Mouse (Mus musculus): ENCODE data around the gene Olfr1274-ps.
"Not testable (repeated sequence)": the region's sequence is repeated elsewhere in the genome, so short reads cannot be mapped to it uniquely, and the experiment has no call there.

Olfr1274-ps gene

DNA sequence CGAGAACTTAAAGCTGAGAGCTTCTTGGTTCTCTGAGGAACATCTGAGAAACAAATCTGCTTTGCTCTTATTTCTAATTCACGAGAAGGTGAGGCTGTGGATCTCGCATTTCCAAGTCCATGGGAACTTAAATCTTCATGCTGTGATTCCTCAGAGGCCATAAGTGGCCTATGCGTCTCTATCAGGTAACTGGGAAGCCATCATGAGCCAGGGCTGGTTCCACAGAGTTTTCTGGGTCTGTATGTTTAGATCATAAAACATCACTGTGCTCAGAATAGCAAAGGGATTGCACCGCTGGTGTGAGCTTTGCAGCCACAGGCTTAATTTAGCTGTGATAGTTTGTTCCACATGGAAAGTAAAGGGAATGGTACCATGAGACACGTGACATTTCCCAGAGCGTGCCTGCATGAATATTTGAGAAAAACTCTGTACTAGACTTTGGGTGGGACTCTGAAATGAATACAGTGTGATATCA, at the start of gene Olfr1274-ps:
Olfr1274-ps (plus strand) TSS at position 51 of the 475 bp plus-strand sequence.
- not testable (repeated sequence) for DNase-seq

DNA sequence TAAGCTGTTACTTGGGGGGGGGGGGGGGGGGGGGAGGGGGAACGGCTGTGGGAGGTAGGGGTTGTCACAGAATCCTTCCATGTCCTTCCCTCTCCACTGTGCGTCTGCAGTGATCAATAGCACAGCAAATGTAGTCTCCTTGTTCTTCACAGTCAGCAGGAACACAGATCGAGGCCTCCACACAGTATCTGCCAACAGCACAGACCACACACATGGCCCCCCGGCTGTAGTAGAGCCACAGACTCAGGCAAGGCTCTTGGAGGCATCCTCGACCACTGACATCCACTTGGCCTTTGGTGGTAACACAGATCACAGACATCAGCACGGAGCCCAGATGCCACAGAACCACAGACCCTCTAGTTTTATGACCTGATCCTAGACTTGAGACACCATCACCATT, 47.4 kb upstream of the Olfr1274-ps start:
- DNase-seq = not testable (repeated sequence)

DNA sequence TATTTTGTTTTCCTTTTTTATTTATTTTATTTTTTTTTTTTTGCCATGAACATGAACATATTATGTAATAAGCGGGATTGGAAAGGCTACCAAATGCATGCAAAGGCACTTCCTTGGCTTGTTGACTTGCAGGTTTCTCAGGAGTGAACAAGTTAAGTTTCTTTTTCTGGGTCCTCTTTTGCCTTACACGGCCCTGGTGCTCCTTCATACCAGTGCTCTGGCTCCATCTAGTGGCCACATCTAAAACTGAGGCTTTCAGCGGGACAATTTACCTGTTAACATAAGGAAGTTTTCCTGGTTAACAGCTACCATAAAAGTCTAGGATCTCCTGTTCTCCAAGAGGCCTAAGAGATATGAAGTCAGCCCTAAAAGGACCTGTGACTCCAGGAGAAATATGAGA, 46.9 kb upstream of the Olfr1274-ps start:
- DNase-seq = not testable (repeated sequence)

DNA sequence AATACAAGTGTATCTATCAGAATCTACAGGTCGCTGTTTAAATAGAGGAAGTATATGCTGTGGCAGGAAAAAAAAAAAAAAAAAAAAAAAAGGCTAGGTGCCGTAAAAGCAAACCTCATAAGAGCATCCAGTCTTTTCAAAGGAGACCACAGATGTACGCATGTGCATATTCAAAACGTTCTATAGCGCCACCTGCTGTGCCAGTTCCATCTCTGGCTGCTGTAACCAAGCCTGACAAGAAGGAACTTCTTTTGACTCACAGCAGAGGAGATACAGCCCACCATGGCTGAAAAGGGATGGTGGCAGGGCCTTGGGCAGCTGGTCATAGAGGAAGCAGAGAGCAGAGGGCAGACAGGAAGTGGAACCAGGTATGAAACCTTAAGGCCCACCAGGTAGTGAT, 39.3 kb upstream of the Olfr1274-ps start:
- DNase-seq = not testable (repeated sequence)

DNA sequence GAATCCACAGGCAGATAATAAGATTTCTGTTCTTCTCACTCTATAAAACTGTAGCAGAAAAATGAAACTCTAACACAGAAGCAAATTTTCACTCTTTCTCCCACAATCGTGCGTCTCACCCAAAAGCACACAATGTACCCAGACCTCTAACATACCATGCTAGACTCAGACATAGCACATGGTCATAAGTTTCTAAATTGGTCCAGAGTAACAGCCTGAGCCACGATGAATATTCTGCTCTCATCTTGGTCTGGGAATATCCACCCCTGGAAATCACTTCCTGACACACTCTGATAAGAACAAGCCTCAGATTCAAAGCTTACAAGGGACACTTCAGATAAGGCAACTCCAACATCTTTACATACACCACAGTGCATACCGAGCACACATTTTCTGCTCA, 38.3 kb upstream of the Olfr1274-ps start:
- DNase-seq = not testable (repeated sequence)

DNA sequence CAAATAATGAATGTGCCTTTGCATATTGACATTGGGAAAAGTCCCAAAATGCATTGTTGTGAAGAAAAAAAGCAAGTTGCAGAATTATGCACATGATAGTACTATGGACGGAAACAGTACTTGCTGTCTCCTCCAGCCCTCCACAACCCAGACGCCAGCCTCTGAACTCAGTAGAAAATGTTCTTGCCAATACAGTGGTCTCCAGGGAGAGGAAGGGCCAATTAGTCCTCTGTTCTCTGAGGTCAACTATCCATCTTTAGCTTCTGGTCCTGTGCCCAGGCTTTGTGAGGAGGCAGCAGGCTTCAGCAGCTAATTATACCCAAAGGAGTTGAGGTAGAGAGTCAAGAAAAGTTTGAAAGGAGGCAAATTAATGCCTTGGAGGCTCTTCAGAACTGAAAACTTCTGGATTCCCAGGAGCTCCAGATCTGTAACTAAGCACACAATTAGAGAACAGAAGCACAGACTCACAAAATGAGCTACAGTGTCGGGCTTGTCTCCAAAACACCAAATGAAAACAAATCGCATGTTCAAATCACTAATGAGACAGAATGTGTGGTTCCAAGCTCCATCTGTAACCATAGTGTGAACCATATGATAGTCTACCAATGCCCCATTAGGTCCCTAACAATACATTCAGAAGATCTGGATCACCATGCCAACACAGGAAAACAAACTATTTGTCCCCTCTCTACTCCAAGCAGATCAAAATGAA, 15.8 kb downstream of the Olfr1274-ps start:
- DNase-seq = peak; percentile 5

DNA sequence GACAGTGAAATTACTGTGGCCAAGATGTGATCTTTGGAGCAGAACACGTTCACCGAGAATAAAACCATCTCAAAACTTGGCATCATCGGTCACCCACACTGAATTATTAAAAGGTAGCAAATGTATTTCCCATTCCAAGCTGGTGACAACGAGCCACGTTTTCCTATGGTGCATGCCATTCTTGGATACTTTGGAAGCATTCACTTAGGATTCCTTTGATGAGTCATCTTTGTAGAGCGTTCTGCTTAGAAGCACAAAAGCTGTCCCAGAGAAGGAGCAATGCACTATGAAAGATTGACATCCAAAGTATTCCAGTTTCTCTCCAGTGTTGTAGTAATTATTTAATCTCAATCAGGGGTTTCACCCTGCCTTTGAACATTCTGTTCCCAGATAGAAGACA, 23.8 kb downstream of the Olfr1274-ps start:
- not testable (repeated sequence) for DNase-seq

DNA sequence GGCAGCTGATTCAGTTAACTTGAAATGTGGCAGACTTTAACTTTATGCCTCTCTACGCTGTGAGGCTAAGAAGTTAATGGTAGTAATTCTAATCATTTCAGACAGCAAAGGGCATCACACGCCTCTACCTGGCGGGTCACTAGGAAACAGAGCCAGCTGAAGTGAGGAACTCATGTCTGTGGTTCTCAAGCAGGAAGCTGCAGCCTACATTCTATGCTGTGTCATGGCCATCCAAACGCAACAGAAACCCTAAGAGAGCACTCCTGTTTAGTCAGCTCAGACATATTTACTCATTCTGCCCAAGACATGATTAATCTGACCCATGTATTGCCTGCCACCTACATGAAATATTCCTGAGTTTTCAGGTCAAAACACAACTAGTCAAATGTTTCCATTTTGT, 26.5 kb downstream of the Olfr1274-ps start:
- not testable (repeated sequence) for DNase-seq

DNA sequence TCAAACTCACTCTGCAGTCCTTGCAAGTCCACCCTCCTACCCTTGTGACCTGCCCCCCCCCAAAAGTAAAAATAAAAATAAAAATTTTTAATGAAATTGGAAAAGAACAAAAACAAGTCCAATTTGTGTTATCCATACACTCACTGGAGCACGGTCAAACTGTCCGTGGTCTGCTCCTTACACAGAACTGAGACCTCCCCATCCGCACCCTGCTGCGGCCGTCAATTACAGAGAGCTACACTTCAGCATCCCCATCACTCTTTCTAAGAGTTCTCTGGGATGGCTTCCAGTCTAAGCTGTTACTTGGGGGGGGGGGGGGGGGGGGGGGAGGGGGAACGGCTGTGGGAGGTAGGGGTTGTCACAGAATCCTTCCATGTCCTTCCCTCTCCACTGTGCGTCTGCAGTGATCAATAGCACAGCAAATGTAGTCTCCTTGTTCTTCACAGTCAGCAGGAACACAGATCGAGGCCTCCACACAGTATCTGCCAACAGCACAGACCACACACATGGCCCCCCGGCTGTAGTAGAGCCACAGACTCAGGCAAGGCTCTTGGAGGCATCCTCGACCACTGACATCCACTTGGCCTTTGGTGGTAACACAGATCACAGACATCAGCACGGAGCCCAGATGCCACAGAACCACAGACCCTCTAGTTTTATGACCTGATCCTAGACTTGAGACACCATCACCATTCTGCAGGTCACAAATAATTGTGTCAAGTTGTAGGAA, 30.7 kb downstream of the Olfr1274-ps start:
- not testable (repeated sequence) for DNase-seq

DNA sequence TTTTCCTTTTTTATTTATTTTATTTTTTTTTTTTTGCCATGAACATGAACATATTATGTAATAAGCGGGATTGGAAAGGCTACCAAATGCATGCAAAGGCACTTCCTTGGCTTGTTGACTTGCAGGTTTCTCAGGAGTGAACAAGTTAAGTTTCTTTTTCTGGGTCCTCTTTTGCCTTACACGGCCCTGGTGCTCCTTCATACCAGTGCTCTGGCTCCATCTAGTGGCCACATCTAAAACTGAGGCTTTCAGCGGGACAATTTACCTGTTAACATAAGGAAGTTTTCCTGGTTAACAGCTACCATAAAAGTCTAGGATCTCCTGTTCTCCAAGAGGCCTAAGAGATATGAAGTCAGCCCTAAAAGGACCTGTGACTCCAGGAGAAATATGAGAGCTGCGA, 31.3 kb downstream of the Olfr1274-ps start:
- not testable (repeated sequence) for DNase-seq

DNA sequence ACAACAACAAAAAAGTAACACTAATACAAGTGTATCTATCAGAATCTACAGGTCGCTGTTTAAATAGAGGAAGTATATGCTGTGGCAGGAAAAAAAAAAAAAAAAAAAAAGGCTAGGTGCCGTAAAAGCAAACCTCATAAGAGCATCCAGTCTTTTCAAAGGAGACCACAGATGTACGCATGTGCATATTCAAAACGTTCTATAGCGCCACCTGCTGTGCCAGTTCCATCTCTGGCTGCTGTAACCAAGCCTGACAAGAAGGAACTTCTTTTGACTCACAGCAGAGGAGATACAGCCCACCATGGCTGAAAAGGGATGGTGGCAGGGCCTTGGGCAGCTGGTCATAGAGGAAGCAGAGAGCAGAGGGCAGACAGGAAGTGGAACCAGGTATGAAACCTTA, 39.0 kb downstream of the Olfr1274-ps start:
- DNase-seq = not testable (repeated sequence)

DNA sequence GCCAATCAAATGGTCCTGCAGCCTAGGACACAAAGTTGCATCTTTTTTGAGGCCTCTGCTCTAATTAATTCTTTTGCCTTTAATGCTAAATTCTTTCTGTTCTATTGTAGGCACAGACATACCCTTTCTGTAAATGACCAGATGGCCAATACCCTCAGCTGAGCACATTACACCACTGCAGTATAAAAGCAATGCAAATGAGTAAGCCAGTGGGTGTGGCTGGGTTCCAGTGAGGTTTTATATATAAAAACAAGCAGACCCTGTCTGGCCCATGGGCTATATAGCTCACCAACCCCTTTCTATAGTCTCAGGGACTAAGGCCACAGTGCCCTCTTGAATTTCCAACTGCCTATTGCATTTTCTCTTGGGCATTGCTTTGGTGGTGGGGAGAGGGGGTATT, 41.7 kb downstream of the Olfr1274-ps start:
- DNase-seq = not testable (repeated sequence)

DNA sequence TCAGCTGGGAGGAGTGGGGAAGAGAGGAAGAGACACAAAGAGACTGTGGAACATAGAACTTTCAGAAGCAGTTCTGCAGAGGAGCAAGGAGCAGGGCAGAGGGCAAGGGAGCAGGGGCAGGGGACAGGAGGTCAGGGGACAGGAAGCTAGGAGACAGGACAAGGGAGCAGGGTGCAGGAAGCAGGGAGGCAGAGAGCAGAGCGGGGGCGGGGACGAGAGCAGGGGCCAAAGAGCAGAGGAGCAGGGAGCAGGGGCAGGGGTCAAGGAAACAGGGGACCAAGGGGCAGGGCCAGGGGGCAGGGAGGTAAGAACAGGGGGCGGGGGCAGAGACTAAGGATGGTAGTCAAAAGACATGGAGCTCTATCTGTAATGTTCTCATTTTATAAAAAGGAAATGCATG, 43.3 kb downstream of the Olfr1274-ps start:
- peak; percentile 14 for DNase-seq

DNA sequence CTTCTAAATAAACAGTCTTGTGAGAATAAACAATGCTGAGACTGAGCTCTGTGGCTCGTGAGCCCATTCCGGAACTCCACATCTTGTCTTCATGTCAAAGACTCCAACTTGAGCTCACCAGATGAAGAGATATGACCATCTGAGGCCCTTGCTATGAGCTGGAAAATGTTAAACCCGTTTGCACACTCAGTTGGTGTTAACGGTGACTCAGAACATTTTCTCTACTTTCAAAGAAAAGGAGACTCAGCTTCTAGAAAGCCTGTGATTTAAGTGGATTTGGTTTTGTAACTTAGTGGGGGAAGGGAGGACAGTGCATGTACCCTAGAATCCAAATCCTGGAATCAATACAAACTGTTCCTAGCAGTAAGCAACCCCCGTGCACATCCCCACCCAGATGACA, 45.3 kb downstream of the Olfr1274-ps start:
- no peak for DNase-seq

DNA sequence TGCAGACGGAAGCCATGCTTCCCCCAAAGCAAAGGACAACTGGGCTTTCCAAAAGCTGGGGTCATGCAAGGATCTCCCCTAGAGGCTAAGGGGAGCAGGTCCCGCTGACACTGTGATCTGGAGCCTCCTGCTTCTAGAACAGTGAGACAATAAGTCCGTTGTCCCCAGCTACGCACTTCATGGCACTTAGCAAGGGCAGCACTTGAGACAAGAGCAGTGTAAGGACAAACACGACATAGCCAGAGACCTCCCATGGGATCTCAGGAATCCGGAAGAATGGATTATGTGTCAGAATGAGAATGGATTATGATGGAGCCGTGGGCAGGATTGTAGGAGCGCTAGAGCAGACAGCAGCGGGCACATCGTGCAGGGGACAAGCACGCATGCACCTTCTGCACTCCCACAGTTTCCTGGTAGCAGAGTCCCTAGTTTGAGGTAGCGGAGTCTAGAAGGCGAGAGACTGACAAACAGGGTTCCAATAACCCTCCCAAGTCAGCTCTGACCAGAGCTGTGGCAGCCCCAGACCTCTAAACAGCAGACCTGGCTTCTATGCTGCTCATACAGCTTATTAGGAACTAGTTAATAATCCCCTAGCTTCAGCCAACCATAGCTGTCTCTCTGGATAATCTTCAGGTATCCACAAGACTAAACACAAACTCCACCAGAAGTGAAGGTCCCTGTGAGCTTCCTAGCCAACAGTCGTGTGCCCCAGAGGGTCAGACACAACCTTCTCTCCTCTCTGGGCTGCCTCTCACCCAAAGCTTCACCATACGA, 50.7 kb downstream of the Olfr1274-ps start:
- DNase-seq = peak; percentile 12

DNA sequence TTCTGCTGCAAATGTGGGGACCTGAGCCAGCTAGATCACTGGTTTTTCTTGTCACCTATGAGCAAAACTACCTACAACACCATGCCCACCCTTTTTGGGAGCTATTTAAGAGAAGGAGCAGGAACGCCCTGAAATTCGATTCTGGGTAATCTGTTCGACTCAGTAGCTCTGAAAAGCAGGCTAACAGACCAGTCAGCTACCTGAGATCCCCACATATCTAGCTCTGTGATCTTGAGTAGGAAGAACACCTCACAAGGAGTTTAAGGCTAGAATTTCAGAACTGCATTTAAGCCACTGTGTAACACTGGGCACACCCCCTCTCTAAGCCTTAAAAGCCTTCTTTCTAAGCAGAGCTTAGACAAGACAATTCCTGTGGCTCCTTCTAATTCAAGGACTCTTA, 53.9 kb downstream of the Olfr1274-ps start:
- DNase-seq = no peak

All from kidney, postnatal 14 days (tissue).